Mouse (Mus musculus): ENCODE results near the gene Trp53tg5. TPM values are rescaled to one million over a fixed set of nuclear protein-coding genes. Genes with fewer than 3 reads are reported as not detected.
A peak's percentile ranks its signal among the peaks of the same experiment; 100 is the strongest.

Trp53tg5 gene
- polyA plus RNA-seq, 1 experiment from 2014 or later: 0.19 TPM

DNA sequence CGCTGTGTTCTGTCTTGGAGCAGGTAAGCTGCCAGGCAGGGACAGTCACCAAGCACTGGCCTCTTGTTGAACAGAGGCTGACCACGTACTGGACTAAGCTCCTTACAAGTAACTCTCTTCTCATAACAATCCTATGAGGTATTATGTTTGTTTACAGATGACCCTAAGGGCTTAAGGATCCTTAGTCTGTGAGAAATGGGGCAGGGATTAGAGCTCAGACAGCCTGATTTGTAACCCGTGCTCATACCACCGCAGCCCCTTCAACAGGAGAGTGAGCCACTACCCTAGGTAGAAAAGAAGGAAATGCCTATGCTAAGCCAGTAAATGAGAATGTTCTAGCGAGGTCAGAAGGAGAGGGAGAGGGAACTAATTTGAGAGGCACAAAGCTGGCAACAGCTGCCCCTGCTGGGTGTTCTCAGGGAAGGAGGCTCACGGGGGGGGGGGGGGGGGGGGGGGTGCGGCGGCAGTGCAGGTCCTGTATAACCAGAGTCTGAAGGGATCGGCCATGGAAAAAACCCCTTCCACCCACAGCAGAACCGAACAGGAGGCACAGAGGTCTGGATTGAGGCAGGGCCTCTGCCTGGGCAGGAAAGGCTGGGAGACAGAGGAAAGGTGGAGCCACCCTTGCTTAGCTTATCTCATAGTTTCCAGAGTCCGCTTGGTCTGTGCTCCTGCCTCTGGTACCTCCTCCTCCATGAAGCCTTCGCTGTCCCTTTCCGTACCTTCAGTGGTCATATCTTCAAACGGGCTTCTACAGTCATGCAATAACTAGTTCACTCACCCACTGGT lies 38.8 kb upstream of the Trp53tg5 start:
- Histone ChIP-seq H3K27ac (replicated peaks) (no peak overlapping the region), H3K4me2 (replicated peaks) (no peak overlapping the region), H3K4me3 (no peak overlapping the region), H3K4me1 (no peaks in the 10 kb centered on the region), H3K36me3 (peaks cover 3% of the 10 kb centered on the region; the same call in 1 of the 2 replicates), H3K9me3 (no peaks in the 10 kb centered on the region), H3K27me3 (no peaks in the 10 kb centered on the region), H3K9ac (replicated peaks) (no peak overlapping the region)
- WGBS: 59% methylated on average over 11 of the region's 14 CpGs
- no peak for ATAC-seq (ENCODE audit: low FRiP score, low read depth)

GRCm38 (mm10) chr2:164510621-164511190 lies 37.2 kb upstream of the Trp53tg5 start:
- no peak for ATAC-seq (ENCODE audit: low FRiP score, low read depth)
- Histone ChIP-seq H3K36me3 (peaks cover 16% of the 10 kb centered on the region), H3K4me3 (no peak overlapping the region), H3K9ac (replicated peaks) (no peak overlapping the region), H3K27me3 (no peaks in the 10 kb centered on the region), H3K4me1 (no peaks in the 10 kb centered on the region), H3K27ac (replicated peaks) (no peak overlapping the region), H3K4me2 (replicated peaks) (no peak overlapping the region), H3K9me3 (no peaks in the 10 kb centered on the region)
- WGBS: 48% methylated on average over 5 of the region's 5 CpGs

DNA sequence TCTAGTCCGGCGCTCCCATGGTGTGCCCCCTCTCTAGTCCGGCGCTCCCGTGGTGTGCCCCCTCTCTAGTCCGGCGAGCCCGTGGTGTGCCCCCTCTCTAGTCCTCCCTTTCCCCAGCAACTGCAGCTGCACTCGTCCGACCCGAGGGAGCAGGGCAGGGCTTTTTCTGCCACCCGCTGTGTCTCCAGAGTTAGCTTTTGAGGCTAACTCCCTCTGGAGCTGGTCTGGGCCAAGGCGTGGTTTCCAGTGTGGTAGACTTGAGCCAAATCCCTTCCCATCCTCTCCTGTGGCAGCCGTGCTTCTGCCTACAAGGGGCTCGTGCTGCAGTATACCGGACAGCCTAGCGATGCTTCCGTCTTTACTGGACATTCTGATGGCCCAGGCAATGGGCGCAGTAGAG lies 34.3 kb upstream of the Trp53tg5 start:
- Histone ChIP-seq H3K27me3 (no peaks in the 10 kb centered on the region), H3K36me3 (peaks cover 45% of the 10 kb centered on the region), H3K27ac (replicated peaks) (no peak overlapping the region), H3K4me3 (no peak overlapping the region), H3K9me3 (peaks cover 11% of the 10 kb centered on the region; the same call in 1 of the 2 replicates), H3K4me2 (replicated peaks) (no peak overlapping the region), H3K4me1 (no peaks in the 10 kb centered on the region), H3K9ac (replicated peaks) (no peak overlapping the region)
- ATAC-seq (ENCODE audit: low FRiP score, low read depth): no peak
- 89% methylated on average over 19 of the region's 19 CpGs for WGBS

GRCm38 (mm10) chr2:164505619-164506347 lies 32.3 kb upstream of the Trp53tg5 start:
- no peak overlapping the region for H3K27ac ChIP-seq (replicated peaks)
- peaks cover 11% of the 10 kb centered on the region; the same call in 1 of the 2 replicates for H3K9me3 ChIP-seq
- ATAC-seq (ENCODE audit: low FRiP score, low read depth): no peak
- no peaks in the 10 kb centered on the region for H3K4me1 ChIP-seq
- no peaks in the 10 kb centered on the region for H3K27me3 ChIP-seq
- H3K4me2 ChIP-seq (replicated peaks): no peak overlapping the region
- no peak overlapping the region for H3K4me3 ChIP-seq
- 93% methylated on average over 4 of the region's 4 CpGs for WGBS
- no peak overlapping the region for H3K9ac ChIP-seq (replicated peaks)
- peaks cover 66% of the 10 kb centered on the region for H3K36me3 ChIP-seq

- Histone ChIP-seq H3K4me3 (no peak overlapping the region), H3K27me3 (no peaks in the 10 kb centered on the region), H3K9me3 (peaks cover 11% of the 10 kb centered on the region; the same call in 1 of the 2 replicates), H3K9ac (replicated peaks) (no peak overlapping the region), H3K4me1 (no peaks in the 10 kb centered on the region), H3K27ac (replicated peaks) (no peak overlapping the region), H3K4me2 (replicated peaks) (no peak overlapping the region), H3K36me3 (peaks cover 74% of the 10 kb centered on the region)
- WGBS: 97% methylated on average over 3 of the region's 3 CpGs
- no peak for ATAC-seq (ENCODE audit: low FRiP score, low read depth)
Observed at GRCm38 (mm10) chr2:164504919-164505318, 31.4 kb upstream of the Trp53tg5 start.

DNA sequence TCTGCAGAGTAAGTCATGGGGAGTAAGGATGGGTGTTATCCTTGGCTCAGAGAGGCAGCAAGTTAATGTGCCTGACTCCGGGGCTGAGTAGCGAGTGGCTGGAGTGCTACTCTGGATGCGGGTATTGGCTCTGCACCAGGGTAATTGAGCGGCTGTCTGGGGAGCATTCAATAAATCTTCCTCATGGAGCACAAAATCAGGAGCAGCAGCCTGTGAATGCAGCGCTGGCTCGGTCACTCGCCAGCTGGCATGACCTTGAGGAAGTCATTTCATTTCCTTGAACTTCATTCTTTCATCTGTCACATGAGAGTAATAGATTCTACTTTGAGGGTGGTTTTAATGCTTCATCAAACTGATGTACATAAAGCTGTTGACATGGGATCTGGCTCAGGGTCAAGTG lies 27.0 kb upstream of the Trp53tg5 start:
- peaks cover 58% of the 10 kb centered on the region for H3K36me3 ChIP-seq
- WGBS: 95% methylated on average over 7 of the region's 7 CpGs
- H3K4me1 ChIP-seq: peaks cover 17% of the 10 kb centered on the region
- ATAC-seq (ENCODE audit: low FRiP score, low read depth): no peak
- H3K9me3 ChIP-seq: peaks cover 11% of the 10 kb centered on the region; the same call in 1 of the 2 replicates
- no peak overlapping the region for H3K27ac ChIP-seq (replicated peaks)
- no peak overlapping the region for H3K4me2 ChIP-seq (replicated peaks)
- H3K9ac ChIP-seq (replicated peaks): no peak overlapping the region
- no peak overlapping the region for H3K4me3 ChIP-seq
- no peaks in the 10 kb centered on the region for H3K27me3 ChIP-seq

DNA sequence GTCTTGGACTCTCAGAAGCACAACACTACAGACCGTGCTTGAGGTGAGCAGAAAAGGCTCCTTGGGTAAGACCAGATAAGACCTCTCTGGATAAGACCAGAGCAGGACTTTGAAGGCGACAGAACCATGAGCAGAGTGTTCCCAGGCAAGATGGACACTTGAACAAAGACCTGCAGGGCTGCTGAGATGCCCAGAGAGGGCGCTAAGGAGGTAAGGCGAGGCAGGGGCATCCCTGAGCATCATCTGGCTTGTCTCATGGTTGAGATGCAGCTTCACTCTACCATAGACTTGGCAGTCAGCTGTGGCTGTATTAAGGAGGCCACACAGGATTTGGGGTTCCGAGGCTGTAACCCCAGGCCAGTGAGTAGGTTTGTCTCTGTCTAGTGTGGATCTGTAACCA lies 25.8 kb upstream of the Trp53tg5 start:
- H3K9ac ChIP-seq (replicated peaks): no peak overlapping the region
- no peak overlapping the region for H3K4me3 ChIP-seq
- no peak for ATAC-seq (ENCODE audit: low FRiP score, low read depth)
- 0 out of 2 replicates have a peak, but pooled peaks cover 4% of the 10 kb centered on the region for H3K9me3 ChIP-seq
- H3K27me3 ChIP-seq: no peaks in the 10 kb centered on the region
- peaks cover 46% of the 10 kb centered on the region for H3K36me3 ChIP-seq
- H3K4me2 ChIP-seq (replicated peaks): no peak overlapping the region
- H3K4me1 ChIP-seq: peaks cover 17% of the 10 kb centered on the region
- WGBS: 75% methylated on average over 5 of the region's 5 CpGs
- H3K27ac ChIP-seq (replicated peaks): no peak overlapping the region

GRCm38 (mm10) chr2:164497691-164498268 lies 24.3 kb upstream of the Trp53tg5 start:
- peak overlapping the region; percentile 71 for H3K9ac ChIP-seq (replicated peaks)
- H3K9me3 ChIP-seq: no peaks in the 10 kb centered on the region
- peaks cover 17% of the 10 kb centered on the region for H3K4me1 ChIP-seq
- 5% methylated on average over 21 of the region's 21 CpGs for WGBS
- H3K27me3 ChIP-seq: no peaks in the 10 kb centered on the region
- no peak overlapping the region for H3K27ac ChIP-seq (replicated peaks)
- H3K36me3 ChIP-seq: peaks cover 31% of the 10 kb centered on the region
- H3K4me2 ChIP-seq (replicated peaks): peak overlapping the region; percentile 89
- H3K4me3 ChIP-seq: peak overlapping the region; percentile 90
- peak; percentile 48; the same call in 1 of the 2 replicates for ATAC-seq (ENCODE audit: low FRiP score, low read depth)

DNA sequence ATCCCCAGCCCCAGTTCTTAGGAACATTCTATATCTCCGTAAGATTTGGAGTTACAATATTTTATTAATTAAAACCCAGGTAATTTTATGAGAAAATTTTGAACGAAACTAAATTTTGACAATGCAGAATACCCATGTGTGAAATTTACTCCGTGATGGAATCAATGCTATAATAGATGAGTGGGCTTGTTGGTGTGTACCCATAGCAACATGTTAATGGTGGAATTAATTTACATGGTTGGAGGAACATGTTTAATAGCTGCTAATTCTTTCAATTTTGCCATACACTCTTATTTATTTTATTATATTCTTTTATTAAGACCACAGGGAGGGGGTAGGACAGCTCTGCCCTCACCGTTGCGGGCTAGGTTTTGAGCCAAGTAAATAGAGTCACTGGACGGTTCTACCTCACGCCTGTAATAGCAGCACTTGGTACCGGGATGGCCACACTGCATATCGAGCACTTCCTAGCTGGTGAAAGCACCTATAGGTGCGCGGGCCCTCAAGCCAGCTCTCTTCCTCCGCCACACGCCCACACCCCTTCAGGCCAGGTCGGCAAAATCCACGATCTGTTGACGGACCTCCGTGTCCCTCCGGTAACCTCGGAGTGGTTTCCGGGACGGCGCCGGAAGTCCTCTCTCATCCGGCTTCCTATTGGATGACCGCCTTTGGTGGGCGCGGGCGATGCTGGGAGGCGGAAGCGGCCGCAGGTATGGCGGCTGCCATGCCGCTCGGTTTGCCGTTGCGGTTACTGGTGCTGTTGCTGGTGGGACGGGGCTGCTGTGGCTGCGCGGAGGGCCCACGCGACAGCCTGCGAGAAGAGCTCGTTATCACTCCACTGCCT lies 23.5 kb upstream of the Trp53tg5 start, which contains the start of gene Pigt:
Gene Pigt, plus strand, starts transcription at position 674 of the 844 bp plus-strand sequence.
- Histone ChIP-seq H3K27ac (replicated peaks) (peak within 1 kb of the TSS; percentile 67; the same call in 1 of the 2 replicates), H3K4me2 (replicated peaks) (peak within 1 kb of the TSS; percentile 89), H3K27me3 (no peaks in the 10 kb centered on the region), H3K9ac (replicated peaks) (peak within 1 kb of the TSS; percentile 71), H3K4me1 (peaks cover 17% of the 10 kb centered on the region), H3K4me3 (peak within 1 kb of the TSS; percentile 90), H3K36me3 (peaks cover 24% of the 10 kb centered on the region), H3K9me3 (no peaks in the 10 kb centered on the region)
- 4% methylated on average over 43 of the region's 43 CpGs for WGBS
- ATAC-seq (ENCODE audit: low FRiP score, low read depth): peak; percentile 96

DNA sequence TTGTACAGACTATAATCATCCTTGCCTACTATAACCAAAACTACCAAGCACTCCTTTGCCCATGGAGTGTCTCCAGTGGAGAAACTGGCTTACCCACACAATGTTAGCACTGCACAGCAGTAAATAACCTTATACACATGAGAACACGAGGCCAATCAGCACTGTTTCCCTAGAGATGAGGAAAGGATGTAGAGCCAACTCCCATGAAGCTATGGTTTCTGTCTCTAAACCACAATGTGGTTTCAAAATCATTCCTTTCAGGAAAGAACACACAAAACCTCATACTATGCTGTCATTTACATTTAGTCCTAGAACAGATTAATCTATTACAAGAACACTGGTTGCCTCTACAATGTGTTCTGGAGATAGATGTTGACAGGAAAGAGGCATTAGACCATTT lies 22.8 kb upstream of the Trp53tg5 start:
- Histone ChIP-seq H3K4me3 (peak overlapping the region; percentile 90; the same call in 1 of the 2 replicates), H3K9me3 (no peaks in the 10 kb centered on the region), H3K4me2 (replicated peaks) (peak overlapping the region; percentile 89; the same call in 1 of the 2 replicates), H3K36me3 (peaks cover 16% of the 10 kb centered on the region), H3K9ac (replicated peaks) (no peak overlapping the region), H3K27ac (replicated peaks) (no peak overlapping the region), H3K4me1 (peaks cover 17% of the 10 kb centered on the region), H3K27me3 (no peaks in the 10 kb centered on the region)
- 58% methylated on average over 1 of the region's 1 CpGs for WGBS
- ATAC-seq (ENCODE audit: low FRiP score, low read depth): no peak

- Histone ChIP-seq H3K9ac (replicated peaks) (no peak overlapping the region), H3K36me3 (peaks cover 7% of the 10 kb centered on the region; the same call in 1 of the 2 replicates), H3K4me1 (peaks cover 17% of the 10 kb centered on the region), H3K27me3 (no peaks in the 10 kb centered on the region), H3K9me3 (no peaks in the 10 kb centered on the region), H3K4me3 (no peak overlapping the region), H3K27ac (replicated peaks) (no peak overlapping the region), H3K4me2 (replicated peaks) (no peak overlapping the region)
- 55% methylated on average over 2 of the region's 2 CpGs for WGBS
- ATAC-seq (ENCODE audit: low FRiP score, low read depth): no peak
Observed at GRCm38 (mm10) chr2:164494126-164494525, 20.6 kb upstream of the Trp53tg5 start.
